Mouse (Mus musculus) heart, embryonic 11.5 days (tissue): ENCODE results near the gene Tm7sf3. TPM values are rescaled to one million over a fixed set of nuclear protein-coding genes. Genes with fewer than 3 reads are reported as not detected.

Experiments used
- polyA plus RNA-seq: library from polyadenylated mRNA; unstranded; fragments of >200 nt; fragmentation: Nextera tagmentation; extraction: Ambion mirVana; gene quantifications from 2 replicates; pipeline ENCODE4 v1.2.1, GENCODE M21; 2014

Gene Tm7sf3
- polyA plus RNA-seq, 1 experiment from 2014 or later, result 39.9 TPM

Other genes with a start within 250 kb of the Tm7sf3 start
- gene Itpr2, start 140.6 kb downstream of the Tm7sf3 start, polyA plus RNA-seq, result 31.3 and 33.6 TPM in 2 replicates
- 92.8 and 93.4 TPM in 2 replicates for gene Fgfr1op2, start 65.6 kb downstream of the Tm7sf3 start, polyA plus RNA-seq
- 51.8 and 56.3 TPM in 2 replicates for gene Ints13, start 65.0 kb downstream of the Tm7sf3 start, polyA plus RNA-seq
- gene Med21, start 277 bp downstream of the Tm7sf3 start, polyA plus RNA-seq, result 129 and 133 TPM in 2 replicates
- 42.4 and 46.7 TPM in 2 replicates for gene Stk38l, start 82.2 kb upstream of the Tm7sf3 start, polyA plus RNA-seq
- 1.9 and 3.3 TPM in 2 replicates for gene Arntl2, start 153.2 kb upstream of the Tm7sf3 start, polyA plus RNA-seq
- gene Smco2, start 207.3 kb upstream of the Tm7sf3 start, polyA plus RNA-seq, result not detected in 2 replicates
- 78.0 and 86.2 TPM in 2 replicates for gene Ppfibp1, start 245.7 kb upstream of the Tm7sf3 start, polyA plus RNA-seq